In genomic region chr15:92757085-92757903, GRCm38 (mm10) we compare ENCODE assay signal across 22 mouse cellular contexts.
A peak's percentile ranks its signal among the peaks of the same experiment; 100 is the strongest.
DNase-seq lines count a peak whose midpoint lies in the region; ATAC-seq lines count a peak whose summit lies in the region.
"Had no signal": no experiment of that assay in that cellular context is flagged by ENCODE, and none has a peak within 500 bp of the region (broad histone marks: within the 10 kb centered on the region; RNA-seq: fewer than 3 reads in every experiment).

No protein-coding gene starts in this region.

- H3K27me3 ChIP-seq in hindbrain, embryonic 15.5 days: no peaks in the 10 kb centered on the region
- H3K27me3 ChIP-seq in hindbrain, embryonic 16.5 days (replicated peaks; ENCODE audit: control insufficient read depth, insufficient read depth, low read length): no peaks in the 10 kb centered on the region
- no peaks in the 10 kb centered on the region for H3K27me3 ChIP-seq in forebrain, embryonic 13.5 days
- no peaks in the 10 kb centered on the region for H3K27me3 ChIP-seq in midbrain, embryonic 11.5 days (ENCODE audit: control insufficient read depth, insufficient read depth, low read length)
- H3K27me3 ChIP-seq: embryonic facial prominence, embryonic 15.5 days; heart, embryonic 15.5 days; liver, embryonic 13.5 days had no signal

- 43% methylated on average over 17 of the region's 17 CpGs for WGBS in hindbrain, embryonic 15.5 days
- 45% methylated on average over 17 of the region's 17 CpGs for WGBS in hindbrain, embryonic 16.5 days
- WGBS in forebrain, embryonic 13.5 days: 9% methylated on average over 17 of the region's 17 CpGs
- 24% methylated on average over 17 of the region's 17 CpGs for WGBS in midbrain, embryonic 11.5 days

- H3K9me3 ChIP-seq in hindbrain, embryonic 15.5 days: no peaks in the 10 kb centered on the region
- no peaks in the 10 kb centered on the region for H3K9me3 ChIP-seq in hindbrain, embryonic 16.5 days (ENCODE audit: control insufficient read depth, low read length)
- H3K9me3 ChIP-seq in forebrain, embryonic 13.5 days (replicated peaks): no peaks in the 10 kb centered on the region
- H3K9me3 ChIP-seq in midbrain, embryonic 11.5 days (ENCODE audit: control insufficient read depth, low read length): no peaks in the 10 kb centered on the region
- H3K9me3 ChIP-seq: embryonic facial prominence, embryonic 15.5 days; heart, embryonic 15.5 days; liver, embryonic 13.5 days had no signal

- no peak for ATAC-seq in hindbrain, embryonic 15.5 days (ENCODE audit: low FRiP score, low read depth)
- ATAC-seq in hindbrain, embryonic 16.5 days: no peak
- ATAC-seq in forebrain, embryonic 13.5 days: peak; percentile 63; the same call in 1 of the 2 replicates
- ATAC-seq in midbrain, embryonic 11.5 days (ENCODE audit: low FRiP score): no peak
- no peak for ATAC-seq in cerebellum, adult (ENCODE audit: insufficient number of reproducible peaks, low FRiP score, low TSS enrichment)

- no peak overlapping the region for H3K9ac ChIP-seq in hindbrain, embryonic 15.5 days
- no peak overlapping the region for H3K9ac ChIP-seq in hindbrain, embryonic 16.5 days (ENCODE audit: low read depth, low read length)
- H3K9ac ChIP-seq in forebrain, embryonic 13.5 days: no peak overlapping the region
- H3K9ac ChIP-seq in midbrain, embryonic 11.5 days (ENCODE audit: low read length): no peak overlapping the region
- H3K9ac ChIP-seq: embryonic facial prominence, embryonic 15.5 days; heart, embryonic 15.5 days; liver, embryonic 13.5 days had no signal

- H3K4me2 ChIP-seq in hindbrain, embryonic 15.5 days: no peak overlapping the region
- no peak overlapping the region for H3K4me2 ChIP-seq in hindbrain, embryonic 16.5 days (ENCODE audit: low read length)
- peak overlapping the region; percentile 6; the same call in 1 of the 2 replicates for H3K4me2 ChIP-seq in forebrain, embryonic 13.5 days
- no peak overlapping the region for H3K4me2 ChIP-seq in midbrain, embryonic 11.5 days
- H3K4me2 ChIP-seq: embryonic facial prominence, embryonic 15.5 days; heart, embryonic 15.5 days; liver, embryonic 13.5 days had no signal

- no peak overlapping the region for H3K4me3 ChIP-seq in hindbrain, embryonic 15.5 days
- H3K4me3 ChIP-seq in hindbrain, embryonic 16.5 days (ENCODE audit: low read length): no peak overlapping the region
- H3K4me3 ChIP-seq in forebrain, embryonic 13.5 days: no peak overlapping the region
- H3K4me3 ChIP-seq in midbrain, embryonic 11.5 days (ENCODE audit: low read depth, low read length): no peak overlapping the region
- H3K4me3 ChIP-seq: embryonic facial prominence, embryonic 15.5 days; heart, embryonic 15.5 days; liver, embryonic 13.5 days had no signal

- H3K36me3 ChIP-seq in hindbrain, embryonic 15.5 days: no peaks in the 10 kb centered on the region
- no peaks in the 10 kb centered on the region for H3K36me3 ChIP-seq in hindbrain, embryonic 16.5 days (ENCODE audit: control insufficient read depth, insufficient read depth, low read length)
- H3K36me3 ChIP-seq in forebrain, embryonic 13.5 days (ENCODE audit: poor library complexity, severe bottlenecking): no peaks in the 10 kb centered on the region
- no peaks in the 10 kb centered on the region for H3K36me3 ChIP-seq in midbrain, embryonic 11.5 days (ENCODE audit: control insufficient read depth, insufficient read depth, low read length)
- H3K36me3 ChIP-seq: embryonic facial prominence, embryonic 15.5 days; heart, embryonic 15.5 days; liver, embryonic 13.5 days had no signal

- DNase-seq in midbrain, embryonic 11.5 days (ENCODE audit: low spot score, missing footprints): peak; percentile 87
- DNase-seq in adrenal gland, postnatal 36 days: no peak
- no peak for DNase-seq in kidney, adult 18-20 months
- DNase-seq: adrenal gland, adult 8-10 months; cerebellum, adult 8-10 months; cerebellum, postnatal 36 days; embryo, embryonic 11 days; gastrocnemius, postnatal 36 days; heart, postnatal 36 days; kidney, adult 11 months; layer of hippocampus, adult 9-11 months; liver, embryonic 13.5 days; lung, adult 2 months; lung, postnatal 14 days; right cerebral cortex, postnatal 14 days had no signal

- peaks cover 14% of the 10 kb centered on the region; the same call in 1 of the 2 replicates for H3K4me1 ChIP-seq in hindbrain, embryonic 15.5 days (replicated peaks)
- peaks cover 2% of the 10 kb centered on the region for H3K4me1 ChIP-seq in hindbrain, embryonic 16.5 days (ENCODE audit: control insufficient read depth, insufficient read depth, low read depth, low read length)
- peaks cover 8% of the 10 kb centered on the region for H3K4me1 ChIP-seq in forebrain, embryonic 13.5 days
- H3K4me1 ChIP-seq in midbrain, embryonic 11.5 days (ENCODE audit: control insufficient read depth, insufficient read depth, low read length): peaks cover 7% of the 10 kb centered on the region
- H3K4me1 ChIP-seq: embryonic facial prominence, embryonic 15.5 days; heart, embryonic 15.5 days; liver, embryonic 13.5 days had no signal

- H3K27ac ChIP-seq in hindbrain, embryonic 15.5 days (replicated peaks): peak overlapping the region; percentile 45; the same call in 1 of the 2 replicates
- H3K27ac ChIP-seq in hindbrain, embryonic 16.5 days (ENCODE audit: low read depth, low read length): no peak overlapping the region
- no peak overlapping the region for H3K27ac ChIP-seq in forebrain, embryonic 13.5 days
- no peak overlapping the region for H3K27ac ChIP-seq in midbrain, embryonic 11.5 days (ENCODE audit: low read depth, low read length)
- H3K27ac ChIP-seq: embryonic facial prominence, embryonic 15.5 days; heart, embryonic 15.5 days; kidney, postnatal 0 days; liver, embryonic 13.5 days had no signal
